Mouse (Mus musculus) midbrain, postnatal 0 days (tissue): ENCODE results near the gene Gna12. TPM values are rescaled to one million over a fixed set of nuclear protein-coding genes. Genes with fewer than 3 reads are reported as not detected.

ENCODE experiments used
- ATAC-seq: fragments of 200-750 bp; cut with Nextera tagmentation; 2 replicates; pipeline ENCODE4 v1.8.0; 2017; ENCODE audit warnings: moderate number of reproducible peaks, mild to moderate bottlenecking, moderate TSS enrichment, moderate library complexity; ENCODE audit not compliant: low FRiP score
- DNase-seq: peaks from one replicate; pipeline ENCODE4 v3.0.0-alpha.2; 2015; ENCODE audit warnings: low spot score
- H3K27ac ChIP-seq: fragments of 300-500 bp; sonication (generic); 2 replicates; pipeline ENCODE4 v1.5.1; 2014; ENCODE audit warnings: low read depth, mild to moderate bottlenecking, low read length, mixed read lengths
- H3K27me3 ChIP-seq: fragments of 300-500 bp; sonication (generic); 2 replicates; pipeline ENCODE4 v1.6.1; 2014; ENCODE audit warnings: low read length, control low read depth, mixed read lengths; ENCODE audit not compliant: insufficient read depth
- H3K36me3 ChIP-seq: fragments of 300-500 bp; sonication (generic); 2 replicates; pipeline ENCODE4 v1.6.1; 2014; ENCODE audit warnings: low read length, control low read depth, mixed read lengths; ENCODE audit not compliant: insufficient read depth
- H3K4me1 ChIP-seq: fragments of 300-500 bp; sonication (generic); 2 replicates; pipeline ENCODE4 v1.6.1; 2014; ENCODE audit warnings: mild to moderate bottlenecking, control low read depth, antibody characterized with exemption, low read length, mixed read lengths; ENCODE audit not compliant: insufficient read depth
- H3K4me2 ChIP-seq: fragments of 300-500 bp; sonication (generic); 2 replicates; pipeline ENCODE4 v1.6.1; 2014; ENCODE audit warnings: low read depth, mild to moderate bottlenecking, low read length, mixed read lengths; ENCODE audit not compliant: poor library complexity, severe bottlenecking
- H3K4me3 ChIP-seq: fragments of 300-500 bp; sonication (generic); 2 replicates; pipeline ENCODE4 v1.5.1; 2014; ENCODE audit warnings: low read depth, mild to moderate bottlenecking, low read length, moderate library complexity
- H3K9ac ChIP-seq: fragments of 300-500 bp; sonication (generic); replicated peaks from 2 replicates; pipeline ENCODE4 v1.6.1; 2014; ENCODE audit warnings: mild to moderate bottlenecking, low read length, moderate library complexity, mixed read lengths; ENCODE audit not compliant: poor library complexity, severe bottlenecking
- H3K9me3 ChIP-seq: fragments of 300-500 bp; sonication (generic); 2 replicates; pipeline ENCODE4 v1.6.1; 2016; ENCODE audit warnings: low read length, control low read depth
- CTCF ChIP-seq: IDR thresholded peaks from 2 replicates; pipeline ENCODE4 v1.5.1; 2016; ENCODE audit warnings: antibody characterized with exemption, mild to moderate bottlenecking
- WGBS: fragments of 180-500 bp; shearing (Covaris S2); extraction: QIAGEN DNeasy Blood & Tissue Kit; methylation state at CpG from one replicate; pipeline ENCODE4 v1.1.7; 2014; 5-methylcytosine and 5-hydroxymethylcytosine counted together
- polyA plus RNA-seq: library from polyadenylated mRNA; unstranded; fragments of >200 nt; fragmentation: Nextera tagmentation; extraction: Ambion mirVana; gene quantifications from 2 replicates; pipeline ENCODE4 v1.2.1, GENCODE M21; 2015
- total RNA-seq: library from RNA; depleted of rRNA; stranded (reverse); fragments of >200 nt; gene quantifications from 2 replicates; pipeline ENCODE4 v1.2.3, GENCODE M21; 2014

Gene Gna12
- total and polyA plus RNA-seq, 2 experiments from 2014 or later: 28.0 to 152 TPM

DNA sequence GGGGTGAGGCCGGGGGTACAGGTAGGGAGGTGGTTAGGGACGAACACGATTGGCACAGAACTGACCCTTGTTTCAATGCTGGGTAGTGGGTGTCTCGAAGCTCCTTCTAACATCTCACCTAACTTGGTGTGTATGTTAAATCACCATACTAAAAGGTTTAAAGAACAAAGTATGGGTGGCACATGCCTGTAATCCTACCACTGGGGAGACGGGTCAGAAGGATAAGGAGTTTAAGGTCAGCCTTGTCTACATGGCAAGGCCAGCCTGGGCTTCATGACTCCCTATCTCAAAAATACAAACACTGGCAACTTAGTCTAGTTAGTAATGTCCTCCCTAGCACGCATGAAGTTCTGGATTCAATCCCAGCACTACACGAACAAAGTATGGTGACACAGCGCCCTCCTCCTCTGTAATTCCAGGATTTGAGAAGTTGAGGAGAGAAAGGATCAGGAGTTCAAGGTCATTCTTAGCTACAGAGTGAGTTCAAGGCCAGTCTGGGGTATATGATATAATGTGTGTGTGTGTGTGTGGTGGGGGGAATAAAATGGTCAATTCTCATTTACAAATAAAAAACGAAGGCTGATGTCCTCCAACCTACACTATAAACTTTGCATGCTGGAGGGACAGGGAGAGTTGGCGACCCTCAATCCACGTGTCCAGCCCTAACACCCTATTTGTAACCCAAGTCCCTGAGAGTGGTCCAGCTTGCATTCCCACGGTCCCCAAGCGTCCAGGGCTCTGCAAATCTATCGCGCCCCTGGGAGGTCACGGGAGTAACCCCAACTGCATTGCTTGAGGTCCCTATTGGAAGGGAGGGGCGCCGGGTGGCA is 935 bp downstream of the Gna12 start:
- peak overlapping the region; percentile 77 for H3K9ac ChIP-seq
- 34% methylated on average over 18 of the region's 18 CpGs for WGBS
- H3K27ac ChIP-seq: peak overlapping the region; percentile 82
- H3K9me3 ChIP-seq: no peaks in the 10 kb centered on the region
- TF ChIP-seq CTCF: peak; percentile 38
- peaks cover 14% of the 10 kb centered on the region for H3K4me1 ChIP-seq
- H3K27me3 ChIP-seq: no peaks in the 10 kb centered on the region
- no peak for DNase-seq
- H3K4me3 ChIP-seq: peak overlapping the region; percentile 81
- no peaks in the 10 kb centered on the region for H3K36me3 ChIP-seq
- peak overlapping the region; percentile 95 for H3K4me2 ChIP-seq
- no peak for ATAC-seq

GRCm38 (mm10) chr5:140828363-140828762 is 1.9 kb downstream of the Gna12 start:
- Histone ChIP-seq H3K36me3 (no peaks in the 10 kb centered on the region), H3K4me3 (0 out of 2 replicates have a peak overlapping the region, but pooled peaks have one; percentile 9), H3K9ac (no peak overlapping the region), H3K9me3 (no peaks in the 10 kb centered on the region), H3K27ac (no peak overlapping the region), H3K4me1 (peaks cover 14% of the 10 kb centered on the region), H3K4me2 (peak overlapping the region; percentile 95), H3K27me3 (no peaks in the 10 kb centered on the region)
- 47% methylated on average over 2 of the region's 2 CpGs for WGBS
- DNase-seq (no peak), ATAC-seq (no peak)
- TF ChIP-seq CTCF: no peak

- no peak for TF ChIP-seq CTCF
- H3K27me3 ChIP-seq: no peaks in the 10 kb centered on the region
- H3K9ac ChIP-seq: no peak overlapping the region
- no peak for DNase-seq
- peaks cover 14% of the 10 kb centered on the region for H3K4me1 ChIP-seq
- WGBS: 72% methylated on average over 8 of the region's 8 CpGs
- 0 out of 2 replicates have a peak overlapping the region, but pooled peaks have one; percentile 9 for H3K4me3 ChIP-seq
- ATAC-seq: no peak
- H3K4me2 ChIP-seq: peak overlapping the region; percentile 95
- no peak overlapping the region for H3K27ac ChIP-seq
- H3K9me3 ChIP-seq: no peaks in the 10 kb centered on the region
- H3K36me3 ChIP-seq: no peaks in the 10 kb centered on the region
These were observed 2.3 kb downstream of the Gna12 start for GRCm38 (mm10) chr5:140827896-140828295.

DNA sequence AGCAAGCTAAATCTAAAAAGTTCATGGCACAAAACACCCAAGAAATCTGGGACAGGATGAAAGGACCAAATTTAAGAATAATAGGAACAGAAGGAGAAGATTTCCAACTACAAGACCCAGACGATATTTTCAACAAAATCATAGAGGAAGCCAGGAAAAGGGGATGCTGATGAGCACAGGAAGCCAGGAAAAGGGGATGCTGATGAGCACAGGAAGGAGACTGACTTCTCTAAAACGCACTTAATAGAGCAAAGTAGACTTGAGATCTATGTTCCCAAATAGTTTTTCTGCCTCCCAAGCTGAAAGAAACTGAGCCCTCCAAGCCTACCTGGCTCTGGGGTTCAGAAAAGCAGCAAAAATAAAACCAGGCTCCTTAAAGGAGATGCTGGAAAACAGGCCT is 2.8 kb downstream of the Gna12 start:
- H3K4me3 ChIP-seq: no peak overlapping the region
- no peak for ATAC-seq
- H3K4me2 ChIP-seq: peak overlapping the region; percentile 95
- H3K27me3 ChIP-seq: no peaks in the 10 kb centered on the region
- 50% methylated on average over 2 of the region's 2 CpGs for WGBS
- TF ChIP-seq CTCF: no peak
- no peak for DNase-seq
- H3K9me3 ChIP-seq: no peaks in the 10 kb centered on the region
- peaks cover 14% of the 10 kb centered on the region for H3K4me1 ChIP-seq
- no peak overlapping the region for H3K27ac ChIP-seq
- H3K36me3 ChIP-seq: no peaks in the 10 kb centered on the region
- H3K9ac ChIP-seq: no peak overlapping the region

DNA sequence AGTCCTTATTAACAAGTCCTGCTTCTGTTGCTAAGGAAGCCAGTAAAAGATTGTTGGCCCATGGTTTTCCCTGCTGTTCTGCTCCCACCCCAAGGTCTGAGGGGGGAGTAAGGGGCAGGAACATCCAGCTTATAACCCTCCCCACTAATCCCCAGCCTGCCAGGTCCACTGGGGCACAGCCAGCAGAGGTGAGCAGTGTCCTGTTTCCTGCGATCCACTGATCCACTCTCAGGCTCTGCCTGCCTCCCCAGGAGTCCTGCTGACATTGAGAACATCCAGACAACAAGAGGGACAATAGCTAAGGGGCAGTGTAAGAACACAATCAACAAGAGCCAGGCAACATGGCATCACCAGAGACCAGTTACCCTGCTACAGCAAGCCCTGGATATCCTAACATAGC is 3.4 kb downstream of the Gna12 start:
- H3K9ac ChIP-seq: no peak overlapping the region
- no peaks in the 10 kb centered on the region for H3K9me3 ChIP-seq
- no peaks in the 10 kb centered on the region for H3K36me3 ChIP-seq
- no peak for TF ChIP-seq CTCF
- H3K4me1 ChIP-seq: peaks cover 14% of the 10 kb centered on the region
- no peaks in the 10 kb centered on the region for H3K27me3 ChIP-seq
- ATAC-seq (no peak), DNase-seq (no peak)
- no peak overlapping the region for H3K27ac ChIP-seq
- H3K4me3 ChIP-seq: no peak overlapping the region
- 11% methylated on average over 1 of the region's 1 CpGs for WGBS
- peak overlapping the region; percentile 95 for H3K4me2 ChIP-seq

GRCm38 (mm10) chr5:140826118-140826517 is 4.1 kb downstream of the Gna12 start:
- ATAC-seq: no peak
- Histone ChIP-seq H3K4me1 (peaks cover 14% of the 10 kb centered on the region), H3K36me3 (no peaks in the 10 kb centered on the region), H3K4me3 (no peak overlapping the region), H3K27ac (no peak overlapping the region), H3K4me2 (no peak overlapping the region), H3K9ac (no peak overlapping the region), H3K27me3 (no peaks in the 10 kb centered on the region), H3K9me3 (no peaks in the 10 kb centered on the region)
- TF ChIP-seq CTCF: no peak
- no peak for DNase-seq
- WGBS: 100% methylated on average over 1 of the region's 1 CpGs
